16 mouse cellular contexts compared by ENCODE assay signal in genomic region chr3:31423517-31423916, GRCm38 (mm10).
"Had no signal": no experiment of that assay in that cellular context is flagged by ENCODE, and none has a peak within 500 bp of the region (broad histone marks: within the 10 kb centered on the region; RNA-seq: fewer than 3 reads in every experiment).

No protein-coding gene starts in this region.

- H3K27ac ChIP-seq: neural tube, embryonic 12.5 days; neural tube, embryonic 13.5 days; neural tube, embryonic 15.5 days; stomach, embryonic 15.5 days; stomach, postnatal 0 days had no signal

- H3K27me3 ChIP-seq: neural tube, embryonic 12.5 days; neural tube, embryonic 13.5 days; neural tube, embryonic 15.5 days; stomach, embryonic 15.5 days had no signal

- H3K36me3 ChIP-seq: neural tube, embryonic 12.5 days; neural tube, embryonic 13.5 days; neural tube, embryonic 15.5 days; stomach, embryonic 15.5 days had no signal

- H3K4me1 ChIP-seq: neural tube, embryonic 12.5 days; neural tube, embryonic 13.5 days; neural tube, embryonic 15.5 days; stomach, embryonic 15.5 days had no signal

- DNase-seq: retina, postnatal 1 day; right cerebral cortex, adult 18-20 months; right cerebral cortex, postnatal 14 days; right cerebral cortex, postnatal 25 days; right cerebral cortex, postnatal 4 days; spleen, adult 18-20 months; thymus, adult 18-20 months; thymus, adult 2 months; thymus, postnatal 14 days; thymus, postnatal 25 days; thymus, postnatal 36 days had no signal

- H3K4me3 ChIP-seq: neural tube, embryonic 12.5 days; neural tube, embryonic 13.5 days; neural tube, embryonic 15.5 days; stomach, embryonic 15.5 days had no signal

- H3K4me2 ChIP-seq: neural tube, embryonic 12.5 days; neural tube, embryonic 13.5 days; neural tube, embryonic 15.5 days; stomach, embryonic 15.5 days had no signal

- H3K9ac ChIP-seq: neural tube, embryonic 12.5 days; neural tube, embryonic 13.5 days; neural tube, embryonic 15.5 days; stomach, embryonic 15.5 days had no signal

- H3K9me3 ChIP-seq: neural tube, embryonic 12.5 days; neural tube, embryonic 13.5 days; neural tube, embryonic 15.5 days; stomach, embryonic 15.5 days had no signal
